Mouse (Mus musculus): Measurements from ENCODE around the gene Zdhhc3.

The Zdhhc3 gene

GRCm38 (mm10) chr9:123123017-123123416, 10.0 kb upstream of the Zdhhc3 start:
- in situ Hi-C loops (cut with MseI, MboI) = no loop called here

GRCm38 (mm10) chr9:123115566-123115965, 2.6 kb upstream of the Zdhhc3 start:
- in situ Hi-C loops (cut with MseI, MboI) = no loop called here

DNA sequence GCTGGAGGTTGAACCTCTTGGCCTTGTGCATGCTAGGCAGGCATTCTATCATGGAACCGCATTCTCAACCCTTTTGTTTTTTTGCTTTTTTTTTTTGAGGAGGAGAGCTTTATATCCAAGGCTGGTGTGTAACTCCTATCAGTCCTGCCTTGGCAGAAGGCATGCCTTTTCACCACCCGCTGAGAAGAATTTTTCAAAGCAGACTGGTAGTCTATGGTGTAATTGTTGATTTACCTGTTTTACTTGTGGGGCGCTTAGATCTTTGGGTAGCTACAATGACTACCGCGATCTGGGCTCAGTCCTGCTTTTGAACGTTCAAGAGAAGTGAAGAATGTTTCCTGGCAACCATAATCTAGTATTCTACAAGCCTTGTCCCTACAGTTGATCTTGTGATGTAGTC, 926 bp upstream of the Zdhhc3 start:
- in situ Hi-C loops (cut with MseI, MboI) = no loop called here

- in situ Hi-C loops (cut with MseI, MboI) = no loop called here
Observed at GRCm38 (mm10) chr9:123111751-123112221, 1.2 kb downstream of the Zdhhc3 start.

- in situ Hi-C loops (cut with MseI, MboI) = no loop called here
Observed at GRCm38 (mm10) chr9:123109188-123109587, 3.8 kb downstream of the Zdhhc3 start.

- in situ Hi-C loops (cut with MseI, MboI) = no loop called here
Observed at GRCm38 (mm10) chr9:123107186-123107585, 5.8 kb downstream of the Zdhhc3 start.

- in situ Hi-C loops (cut with MseI, MboI) = no loop called here
Observed at GRCm38 (mm10) chr9:123104362-123104761, 8.6 kb downstream of the Zdhhc3 start.

- in situ Hi-C loops (cut with MseI, MboI) = no loop called here
Observed at GRCm38 (mm10) chr9:123103425-123103824, 9.6 kb downstream of the Zdhhc3 start.

DNA sequence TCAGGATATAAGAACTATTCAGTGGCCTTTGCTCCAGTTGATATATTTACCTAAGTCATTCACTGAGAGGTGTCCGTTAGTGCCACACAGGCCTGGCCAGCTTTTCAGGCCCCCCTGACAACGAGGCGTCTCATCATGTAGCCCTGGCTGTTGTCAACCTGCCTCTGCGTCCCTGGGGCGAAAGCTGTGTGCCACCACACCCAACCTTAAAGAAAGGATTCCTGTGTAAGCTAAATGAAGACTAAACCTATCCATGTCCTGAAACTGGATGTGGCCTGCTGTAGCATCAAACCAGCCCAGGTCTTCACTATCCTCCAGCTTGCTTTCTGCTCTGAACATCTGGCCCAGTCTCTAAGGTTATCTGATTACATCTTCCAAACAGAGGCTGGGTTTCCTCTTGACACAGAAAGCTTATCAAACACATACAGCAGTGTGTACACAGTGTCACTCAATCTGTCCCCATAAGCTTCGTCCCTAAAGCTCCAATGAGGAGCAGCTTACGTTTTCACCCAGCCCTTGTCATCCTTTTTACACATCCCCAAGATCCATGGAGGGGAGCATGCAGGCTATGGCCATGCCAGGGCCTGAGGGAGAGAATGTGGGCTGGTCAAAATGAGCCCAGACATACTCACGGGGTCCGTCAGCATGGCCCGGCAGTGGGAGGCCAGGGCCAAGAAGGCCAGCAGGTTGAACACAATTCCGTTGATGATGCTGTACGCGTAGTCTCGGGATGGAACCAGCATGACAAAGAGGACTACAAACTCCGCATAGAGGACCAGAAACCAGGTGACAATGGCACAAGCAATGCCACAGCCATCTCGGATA, 13.2 kb downstream of the Zdhhc3 start:
- in situ Hi-C loops (cut with MseI, MboI) = no loop called here

DNA sequence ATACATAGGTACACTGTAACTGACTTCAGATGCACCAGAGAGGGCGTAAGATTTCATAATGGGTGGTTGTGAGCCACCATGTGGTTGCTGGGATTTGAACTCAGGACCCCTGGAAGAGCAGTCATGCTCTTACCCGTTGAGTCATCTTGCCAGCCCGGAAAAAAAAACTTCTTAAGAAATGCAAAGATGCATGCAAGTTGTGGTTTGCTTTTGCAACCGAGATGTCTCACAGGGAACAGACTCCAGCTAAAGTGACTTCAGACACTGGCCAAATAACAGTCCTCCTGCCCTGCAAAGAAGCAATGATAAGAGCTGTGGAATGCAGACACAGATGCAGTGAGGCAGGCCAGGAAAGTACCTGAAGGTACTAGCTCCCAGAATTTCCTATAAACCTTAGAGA, 22.2 kb downstream of the Zdhhc3 start:
- in situ Hi-C loops (cut with MseI, MboI) = no loop called here

DNA sequence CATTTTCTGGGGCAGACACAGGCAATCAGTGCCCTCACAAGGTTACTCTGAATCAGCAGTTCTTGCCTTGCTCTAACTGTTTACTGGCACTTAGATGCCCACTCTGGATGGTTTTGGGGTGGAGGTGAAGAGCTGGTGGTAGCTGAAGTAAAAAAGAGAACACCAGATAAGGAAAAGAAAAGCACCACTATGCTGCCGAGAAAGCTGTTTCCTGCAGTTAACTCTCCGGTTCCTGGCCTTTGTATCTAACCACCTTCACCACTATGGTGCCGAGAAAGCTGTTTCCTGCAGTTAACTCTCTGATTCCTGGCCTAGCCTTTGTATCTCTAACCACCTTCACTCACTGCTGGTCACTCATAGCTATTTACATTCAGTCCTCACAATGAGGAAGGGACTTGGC, 25.4 kb downstream of the Zdhhc3 start:
- in situ Hi-C loops (cut with MseI, MboI) = no loop called here

DNA sequence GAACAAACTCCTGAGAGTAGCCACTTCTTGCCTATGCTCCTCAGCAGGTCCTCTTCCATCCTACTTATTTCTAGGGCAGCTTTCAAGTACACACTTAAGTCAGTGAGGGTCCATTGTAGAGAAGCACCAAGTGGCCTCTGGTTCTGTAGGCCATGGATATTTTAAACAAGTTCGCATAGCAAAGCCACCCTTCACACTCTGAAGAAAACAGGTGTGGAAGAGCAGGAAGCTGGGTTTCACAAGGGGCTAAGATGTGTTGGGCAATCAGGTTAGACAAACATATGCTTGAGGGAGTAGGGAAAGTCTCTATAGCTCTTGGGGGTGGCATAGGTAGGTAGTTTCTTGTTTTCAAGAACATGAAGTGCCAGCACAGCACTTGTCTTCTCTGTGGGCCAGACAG, 27.6 kb downstream of the Zdhhc3 start:
- in situ Hi-C loops (cut with MseI, MboI) = no loop called here

- in situ Hi-C loops (cut with MseI, MboI) = no loop called here
Observed at GRCm38 (mm10) chr9:123080796-123081195, 32.2 kb downstream of the Zdhhc3 start.

GRCm38 (mm10) chr9:123080355-123080754, 32.6 kb downstream of the Zdhhc3 start:
- in situ Hi-C loops (cut with MseI, MboI) = no loop called here

GRCm38 (mm10) chr9:123079149-123079548, 33.9 kb downstream of the Zdhhc3 start:
- in situ Hi-C loops (cut with MseI, MboI) = no loop called here

- in situ Hi-C loops (cut with MseI, MboI) = no loop called here
Observed at GRCm38 (mm10) chr9:123060172-123060571, 52.8 kb downstream of the Zdhhc3 start.

DNA sequence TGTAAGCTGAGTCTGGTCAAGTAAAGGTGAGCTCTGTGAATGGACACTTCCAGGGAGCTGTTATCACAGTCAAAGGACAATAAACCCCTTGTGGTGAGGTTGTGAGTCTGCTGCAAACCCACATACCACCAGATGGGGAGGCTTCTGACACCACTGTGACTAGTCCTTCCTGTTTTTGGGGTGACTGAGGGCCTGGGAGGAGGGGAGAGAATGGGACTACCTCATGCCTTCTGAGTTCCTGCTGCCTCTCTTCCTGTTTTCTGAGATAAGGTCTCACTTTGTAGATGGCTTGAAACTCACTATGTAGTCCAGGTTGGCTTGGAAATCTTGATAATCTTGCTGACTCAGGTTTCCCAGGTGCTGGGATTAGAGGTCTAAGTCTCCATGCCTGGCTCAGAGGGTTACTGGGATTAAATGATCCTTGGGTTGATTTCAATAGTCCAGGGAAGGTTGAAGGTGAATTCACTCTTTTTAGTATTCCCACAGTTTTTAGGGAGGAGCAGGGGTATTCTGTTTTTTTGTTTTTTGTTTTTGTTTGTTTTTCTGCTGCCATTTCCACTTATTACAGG, 54.2 kb downstream of the Zdhhc3 start:
- in situ Hi-C loops (cut with MseI, MboI) = no loop called here

DNA sequence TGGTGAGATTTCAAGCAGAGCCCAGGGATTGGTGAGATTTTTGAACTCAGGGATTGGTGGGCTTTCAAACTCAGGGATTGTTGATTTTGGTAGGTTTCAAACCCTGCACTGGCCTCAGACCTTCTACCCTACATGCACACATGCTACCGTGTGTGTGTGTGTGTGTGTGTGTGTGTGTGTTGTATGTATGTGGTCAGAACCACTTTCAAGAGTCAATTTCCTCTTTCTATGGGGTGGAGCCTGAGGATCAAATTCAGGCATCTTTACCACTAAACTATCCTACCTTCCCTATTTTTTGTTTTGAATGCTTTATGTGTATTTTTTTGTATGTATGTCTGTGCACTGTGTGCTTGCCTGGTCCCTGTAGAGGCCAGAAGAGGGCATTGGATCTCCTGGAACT, 65.3 kb downstream of the Zdhhc3 start:
- in situ Hi-C loops (cut with MseI, MboI) = no loop called here

GRCm38 (mm10) chr9:123034426-123034825, 78.6 kb downstream of the Zdhhc3 start, which contains the start of gene Tgm4:
TSS of gene Tgm4 (plus strand) at chr9:123034726.
- in situ Hi-C loops (cut with MseI, MboI) = no loop called here

- in situ Hi-C loops (cut with MseI, MboI) = no loop called here
Observed at GRCm38 (mm10) chr9:123031496-123032246, 81.3 kb downstream of the Zdhhc3 start.

DNA sequence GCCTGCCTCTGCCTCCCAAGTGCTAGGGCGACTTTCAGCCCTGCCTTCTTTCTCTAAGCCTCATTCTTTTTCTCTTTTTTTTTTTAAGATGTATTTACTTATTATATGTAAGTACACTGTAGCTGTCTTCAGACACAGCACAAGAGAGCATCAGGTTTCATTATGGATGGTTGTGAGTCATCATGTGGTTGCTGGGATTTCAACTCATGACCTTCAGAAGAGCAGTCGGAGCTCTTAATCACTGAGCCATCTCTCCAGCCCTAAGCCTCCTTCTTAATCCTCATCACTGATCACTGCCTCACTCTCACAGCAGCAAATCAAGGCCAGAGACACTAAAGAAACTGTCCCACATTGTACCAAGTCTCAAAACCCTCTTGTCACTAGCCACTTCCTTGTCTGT, 88.8 kb downstream of the Zdhhc3 start:
- in situ Hi-C loops (cut with MseI, MboI) = no loop called here

DNA sequence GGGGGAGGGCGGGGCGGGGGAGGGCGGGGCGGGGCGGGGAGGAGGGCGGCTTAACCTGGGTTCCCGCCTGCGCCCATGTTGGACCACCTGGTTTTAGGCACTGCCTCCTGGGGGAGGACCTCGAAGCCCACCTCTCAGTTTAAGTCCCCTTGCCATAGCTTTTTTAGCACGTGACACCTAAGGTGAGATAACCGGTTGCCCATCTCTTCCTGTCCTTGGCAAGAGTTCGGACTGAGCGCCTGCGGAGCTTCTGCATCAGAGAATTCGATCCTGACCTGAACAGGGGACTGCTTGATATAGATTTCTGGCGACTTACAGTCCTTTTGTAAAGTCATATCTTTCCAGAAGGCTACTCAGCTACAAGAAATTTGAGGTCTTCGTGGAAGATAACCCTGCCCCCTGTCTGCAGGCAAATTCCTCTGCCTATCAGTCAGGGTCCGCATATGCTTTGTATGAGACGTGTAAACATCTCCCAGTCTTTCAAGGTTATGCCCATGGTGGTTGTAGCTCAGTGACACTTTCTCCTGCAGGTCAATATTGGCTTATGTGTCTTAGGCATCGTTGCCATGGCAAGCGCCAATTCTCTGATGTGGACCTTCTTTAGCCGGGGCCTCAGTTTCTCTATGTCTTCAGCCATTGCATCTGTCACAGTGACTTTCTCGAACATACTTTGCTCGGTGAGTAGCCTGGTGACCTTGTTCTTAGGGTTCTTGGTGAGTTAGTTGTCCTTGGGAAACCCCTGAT, 91.2 kb downstream of the Zdhhc3 start:
- in situ Hi-C loops (cut with MseI, MboI) = no loop called here
